Mouse (Mus musculus): Measurements from ENCODE around the gene Clec4d.

DNA sequence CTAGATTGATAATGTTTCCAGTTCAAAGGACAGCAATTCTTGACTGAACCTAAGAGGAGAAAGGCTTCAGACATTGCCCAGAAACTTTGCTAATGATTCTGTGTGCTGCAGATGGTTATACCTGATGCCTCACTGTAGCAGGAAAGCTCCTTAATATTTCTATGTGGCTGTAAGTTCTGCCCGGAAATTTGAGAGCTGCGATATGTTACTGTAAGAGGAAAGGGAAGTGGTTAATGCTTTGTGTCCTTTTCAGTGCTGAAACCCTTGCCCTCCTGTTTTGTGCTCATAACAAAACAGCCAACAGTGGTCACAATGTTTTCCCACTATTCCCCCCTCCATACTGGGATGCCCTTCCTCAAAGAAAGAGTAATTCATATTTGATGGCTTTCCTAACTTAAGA is 24.4 kb downstream of the Clec4d start:
- TF ChIP-seq CHD2 (IDR thresholded peaks at IDR 0.05; ENCODE audit: low read depth, low read length) = no peak
- TF ChIP-seq ZNF384 (IDR thresholded peaks at IDR 0.05; ENCODE audit: low read depth, low read length) = no peak
